Mouse (Mus musculus): ENCODE measurements around the gene Dgkq. TPM values are rescaled to one million over a fixed set of nuclear protein-coding genes. Genes with fewer than 3 reads are reported as not detected.

The Dgkq gene
- polyA plus RNA-seq, 1 experiment from 2014 or later = 2.7 TPM

Other genes with a start within 250 kb of the Dgkq start
- gene Atp5k, start 235.2 kb downstream of the Dgkq start, polyA plus RNA-seq (2015; fragmentation: Nextera tagmentation; extraction: Ambion mirVana) = 155 and 216 TPM in 2 replicates
- 0.16 and 0.28 TPM in 2 replicates for gene Mfsd7a, start 220.8 kb downstream of the Dgkq start, polyA plus RNA-seq (2015; fragmentation: Nextera tagmentation; extraction: Ambion mirVana)
- gene Pcgf3, start 208.4 kb downstream of the Dgkq start, polyA plus RNA-seq (2015; fragmentation: Nextera tagmentation; extraction: Ambion mirVana) = 5.3 and 5.8 TPM in 2 replicates
- gene Cplx1, start 119.6 kb downstream of the Dgkq start, polyA plus RNA-seq (2015; fragmentation: Nextera tagmentation; extraction: Ambion mirVana) = 0.08 TPM in 1 of 2 replicates, not detected in the other
- gene Gak, start 39.9 kb downstream of the Dgkq start, polyA plus RNA-seq (2015; fragmentation: Nextera tagmentation; extraction: Ambion mirVana) = 26.6 and 26.8 TPM in 2 replicates
- 10.5 and 11.9 TPM in 2 replicates for gene Tmem175, start 39.9 kb downstream of the Dgkq start, polyA plus RNA-seq (2015; fragmentation: Nextera tagmentation; extraction: Ambion mirVana)
- gene Idua, start 9.3 kb downstream of the Dgkq start, polyA plus RNA-seq (2015; fragmentation: Nextera tagmentation; extraction: Ambion mirVana) = 4.2 and 5.8 TPM in 2 replicates
- gene Slc26a1, start 5.9 kb upstream of the Dgkq start, polyA plus RNA-seq (2015; fragmentation: Nextera tagmentation; extraction: Ambion mirVana) = 18.6 and 22.2 TPM in 2 replicates
- gene Fgfrl1, start 22.7 kb upstream of the Dgkq start, polyA plus RNA-seq (2015; fragmentation: Nextera tagmentation; extraction: Ambion mirVana) = 9.2 and 9.6 TPM in 2 replicates
- gene Rnf212, start 105.3 kb upstream of the Dgkq start, polyA plus RNA-seq (2015; fragmentation: Nextera tagmentation; extraction: Ambion mirVana) = 3.4 and 3.5 TPM in 2 replicates
- gene Tmed11, start 125.7 kb upstream of the Dgkq start, polyA plus RNA-seq (2015; fragmentation: Nextera tagmentation; extraction: Ambion mirVana) = not detected in 2 replicates
- gene Vmn2r8, start 139.2 kb upstream of the Dgkq start, polyA plus RNA-seq (2015; fragmentation: Nextera tagmentation; extraction: Ambion mirVana) = not detected in 2 replicates
- gene Vmn2r9, start 182.9 kb upstream of the Dgkq start, polyA plus RNA-seq (2015; fragmentation: Nextera tagmentation; extraction: Ambion mirVana) = not detected in 2 replicates

Measured in liver, embryonic 15.5 days (tissue).